Mouse (Mus musculus): ENCODE data around the gene 1700011L22Rik.

DNA sequence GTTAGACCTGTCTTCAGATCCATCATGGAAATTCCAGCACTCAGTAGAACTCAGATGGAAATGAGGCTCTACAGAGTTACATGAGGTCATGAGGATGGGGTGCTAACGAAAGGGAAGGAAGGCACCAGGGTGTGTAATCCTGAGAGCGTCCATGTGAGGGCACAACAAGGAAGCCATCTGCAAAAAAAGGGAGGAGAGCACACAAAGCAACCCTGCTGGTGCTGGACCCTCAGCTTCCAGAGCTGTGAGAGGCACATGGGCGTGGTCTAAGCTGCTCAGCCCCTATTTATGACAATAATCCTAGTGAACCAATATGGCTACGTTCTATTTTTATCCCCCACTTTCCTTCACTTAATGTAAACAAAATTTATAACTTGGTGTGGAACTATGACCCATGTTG lies 24.3 kb upstream of the 1700011L22Rik start:
- TF ChIP-seq CTCF (IDR thresholded peaks at IDR 0.05; ENCODE audit: borderline replicate concordance, insufficient read depth, low read length), result no peak
- no peak for TF ChIP-seq POLR2A (IDR thresholded peaks at IDR 0.05; ENCODE audit: low read depth, low read length)
